Mouse (Mus musculus): ENCODE data around the gene Elane. TPM values are rescaled to one million over a fixed set of nuclear protein-coding genes. Genes with fewer than 3 reads are reported as not detected.

The Elane gene
- polyA plus RNA-seq, 1 experiment from 2014 or later = 0.92 TPM

GRCm38 (mm10) chr10:79853392-79853791, 32.7 kb upstream of the Elane start:
- WGBS = 1% methylated on average over 15 of the region's 15 CpGs
- H3K27me3 ChIP-seq (replicated peaks; ENCODE audit: insufficient read depth, low read length) = no peaks in the 10 kb centered on the region
- peak overlapping the region; percentile 97 for H3K27ac ChIP-seq (ENCODE audit: low read length)
- no peaks in the 10 kb centered on the region for H3K36me3 ChIP-seq (ENCODE audit: insufficient read depth, low read length)
- peaks cover 47% of the 10 kb centered on the region for H3K4me1 ChIP-seq (ENCODE audit: insufficient read depth, low read depth, low read length)
- peak; percentile 49 for ATAC-seq
- no peaks in the 10 kb centered on the region for H3K9me3 ChIP-seq (ENCODE audit: low read length)
- peak; percentile 97 for DNase-seq (ENCODE audit: low spot score)
- H3K4me2 ChIP-seq (replicated peaks; ENCODE audit: low read depth, low read length) = peak overlapping the region; percentile 63
- no peak for TF ChIP-seq CTCF (IDR thresholded peaks at IDR 0.05)
- TF ChIP-seq EP300 (IDR thresholded peaks at IDR 0.05) = no peak; the same call in 1 of the 2 replicates
- H3K4me3 ChIP-seq (ENCODE audit: low read depth, low read length) = peak overlapping the region; percentile 37
- H3K9ac ChIP-seq (replicated peaks; ENCODE audit: low read depth) = peak overlapping the region; percentile 46

DNA sequence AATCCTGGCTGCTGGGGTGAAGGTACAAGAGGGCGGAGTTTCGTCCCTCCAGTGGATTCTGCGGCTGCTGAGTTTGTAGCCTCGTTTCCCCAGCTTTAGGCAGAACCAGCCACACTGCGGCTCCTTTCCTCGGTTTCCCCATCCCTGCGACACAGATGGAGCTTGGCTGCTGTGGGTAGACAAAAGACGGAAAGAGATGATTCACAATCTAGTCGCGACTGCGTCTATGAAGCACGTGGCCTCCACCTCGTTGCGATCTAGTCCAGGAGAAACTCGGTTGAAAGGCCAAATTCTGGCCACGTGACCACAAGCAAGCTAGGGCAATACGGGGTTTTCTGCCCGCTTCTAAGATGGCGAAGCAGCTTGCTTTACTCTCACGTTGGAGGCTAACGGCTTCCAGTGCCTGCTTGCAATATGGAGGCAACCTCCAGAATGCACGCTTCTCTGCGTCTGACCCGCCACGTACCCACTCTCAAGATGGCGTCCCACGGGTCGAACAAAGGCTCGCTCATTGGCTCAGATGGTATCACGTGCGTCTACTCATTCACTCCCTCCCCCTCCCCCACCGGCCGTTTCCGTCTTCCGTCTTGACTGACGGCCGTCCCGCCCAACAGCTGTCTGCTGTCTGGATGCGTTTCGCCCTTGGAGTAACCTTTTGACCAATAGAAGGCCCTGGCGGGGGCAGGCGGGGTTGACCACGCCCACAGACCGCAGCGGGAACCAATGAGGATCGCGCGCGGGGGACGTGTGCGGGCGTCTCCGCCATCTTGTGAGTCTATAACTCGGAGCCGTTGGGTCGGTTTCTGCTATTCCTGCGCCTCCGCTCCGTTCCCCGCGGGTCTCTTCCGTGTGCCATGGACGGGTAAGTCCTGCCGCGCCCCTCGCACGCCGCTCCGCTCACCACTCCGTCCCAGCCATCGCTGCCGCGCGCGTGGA, 31.9 kb upstream of the Elane start, which contains the start of gene Ptbp1:
Ptbp1 (plus strand) TSS at position 568 of the 936 bp plus-strand sequence.
- no peaks in the 10 kb centered on the region for H3K9me3 ChIP-seq (ENCODE audit: low read length)
- peak within 1 kb of the TSS; percentile 89 for H3K4me2 ChIP-seq (replicated peaks; ENCODE audit: low read depth, low read length)
- under 1% methylated on average over 74 of the region's 75 CpGs for WGBS
- H3K4me3 ChIP-seq (ENCODE audit: low read depth, low read length) = peak within 1 kb of the TSS; percentile 71
- peak; percentile 100 for DNase-seq (ENCODE audit: low spot score)
- no peaks in the 10 kb centered on the region for H3K36me3 ChIP-seq (ENCODE audit: insufficient read depth, low read length)
- peak; percentile 90 for ATAC-seq
- H3K27ac ChIP-seq (ENCODE audit: low read length) = peak within 1 kb of the TSS; percentile 99
- TF ChIP-seq CTCF (IDR thresholded peaks at IDR 0.05) (no peak), EP300 (IDR thresholded peaks at IDR 0.05) (no peak; the same call in 1 of the 2 replicates)
- H3K4me1 ChIP-seq (ENCODE audit: insufficient read depth, low read depth, low read length) = peaks cover 51% of the 10 kb centered on the region
- no peaks in the 10 kb centered on the region for H3K27me3 ChIP-seq (replicated peaks; ENCODE audit: insufficient read depth, low read length)
- peak within 1 kb of the TSS; percentile 78 for H3K9ac ChIP-seq (replicated peaks; ENCODE audit: low read depth)

GRCm38 (mm10) chr10:79854801-79855541, 31.1 kb upstream of the Elane start:
- no peak for TF ChIP-seq CTCF (IDR thresholded peaks at IDR 0.05)
- TF ChIP-seq EP300 (IDR thresholded peaks at IDR 0.05) = no peak
- peak overlapping the region; percentile 71 for H3K4me3 ChIP-seq (ENCODE audit: low read depth, low read length)
- no peaks in the 10 kb centered on the region for H3K27me3 ChIP-seq (replicated peaks; ENCODE audit: insufficient read depth, low read length)
- no peaks in the 10 kb centered on the region for H3K9me3 ChIP-seq (ENCODE audit: low read length)
- DNase-seq (ENCODE audit: low spot score) (peak; percentile 81), ATAC-seq (peak; percentile 22)
- peaks cover 48% of the 10 kb centered on the region for H3K4me1 ChIP-seq (ENCODE audit: insufficient read depth, low read depth, low read length)
- H3K9ac ChIP-seq (replicated peaks; ENCODE audit: low read depth) = peak overlapping the region; percentile 78
- H3K36me3 ChIP-seq (ENCODE audit: insufficient read depth, low read length) = peaks cover 8% of the 10 kb centered on the region; the same call in 1 of the 2 replicates
- 4% methylated on average over 64 of the region's 83 CpGs for WGBS
- H3K4me2 ChIP-seq (replicated peaks; ENCODE audit: low read depth, low read length) = peak overlapping the region; percentile 89
- H3K27ac ChIP-seq (ENCODE audit: low read length) = peak overlapping the region; percentile 99

GRCm38 (mm10) chr10:79855558-79856184, 30.4 kb upstream of the Elane start:
- peaks cover 48% of the 10 kb centered on the region for H3K4me1 ChIP-seq (ENCODE audit: insufficient read depth, low read depth, low read length)
- H3K27ac ChIP-seq (ENCODE audit: low read length) = peak overlapping the region; percentile 99
- H3K9me3 ChIP-seq (ENCODE audit: low read length) = no peaks in the 10 kb centered on the region
- peak overlapping the region; percentile 71 for H3K4me3 ChIP-seq (ENCODE audit: low read depth, low read length)
- TF ChIP-seq EP300 (IDR thresholded peaks at IDR 0.05) (no peak), CTCF (IDR thresholded peaks at IDR 0.05) (no peak)
- DNase-seq (ENCODE audit: low spot score) = peak; percentile 63
- under 1% methylated on average over 10 of the region's 10 CpGs for WGBS
- H3K36me3 ChIP-seq (ENCODE audit: insufficient read depth, low read length) = peaks cover 15% of the 10 kb centered on the region; the same call in 1 of the 2 replicates
- ATAC-seq = no peak
- peak overlapping the region; percentile 78 for H3K9ac ChIP-seq (replicated peaks; ENCODE audit: low read depth)
- peak overlapping the region; percentile 89 for H3K4me2 ChIP-seq (replicated peaks; ENCODE audit: low read depth, low read length)
- no peaks in the 10 kb centered on the region for H3K27me3 ChIP-seq (replicated peaks; ENCODE audit: insufficient read depth, low read length)

DNA sequence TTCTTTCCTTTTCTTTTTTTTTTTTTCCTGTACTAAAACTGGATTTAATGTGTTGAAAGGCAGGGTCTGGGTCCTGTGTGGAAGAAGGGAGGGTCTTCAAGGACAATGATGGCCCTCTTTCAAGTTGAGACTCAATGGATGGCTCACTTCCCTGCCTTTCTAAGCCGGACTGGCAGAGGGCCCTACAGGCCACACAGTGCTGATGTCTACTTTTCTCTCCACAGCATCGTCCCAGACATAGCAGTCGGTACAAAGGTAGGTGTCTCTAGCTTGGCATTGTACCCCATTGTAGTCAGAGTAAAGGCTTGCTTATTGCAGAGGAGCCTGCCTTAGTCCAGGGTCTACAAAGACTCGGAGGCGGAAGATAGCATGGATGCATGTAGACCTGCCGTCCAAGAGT, 29.8 kb upstream of the Elane start:
- peaks cover 21% of the 10 kb centered on the region; the same call in 1 of the 2 replicates for H3K36me3 ChIP-seq (ENCODE audit: insufficient read depth, low read length)

More for the DNA sequence above, 29.8 kb upstream of the Elane start:
- Histone ChIP-seq H3K4me1 (ENCODE audit: insufficient read depth, low read depth, low read length) (peaks cover 47% of the 10 kb centered on the region), H3K27me3 (replicated peaks; ENCODE audit: insufficient read depth, low read length) (no peaks in the 10 kb centered on the region), H3K4me2 (replicated peaks; ENCODE audit: low read depth, low read length) (peak overlapping the region; percentile 89), H3K4me3 (ENCODE audit: low read depth, low read length) (peak overlapping the region; percentile 71), H3K9ac (replicated peaks; ENCODE audit: low read depth) (peak overlapping the region; percentile 78), H3K9me3 (ENCODE audit: low read length) (no peaks in the 10 kb centered on the region), H3K27ac (ENCODE audit: low read length) (peak overlapping the region; percentile 99)
- ATAC-seq (no peak), DNase-seq (ENCODE audit: low spot score) (no peak)
- TF ChIP-seq EP300 (IDR thresholded peaks at IDR 0.05) (no peak), CTCF (IDR thresholded peaks at IDR 0.05) (no peak)
- WGBS = 12% methylated on average over 6 of the region's 6 CpGs

Data from lung, postnatal 0 days (tissue).